Mouse (Mus musculus): Measurements from ENCODE around the gene Pomc. TPM values are rescaled to one million over a fixed set of nuclear protein-coding genes. Genes with fewer than 3 reads are reported as not detected.
A peak's percentile ranks its signal among the peaks of the same experiment; 100 is the strongest.

Gene Pomc
- 1.5 and 2.5 TPM in 2 replicates for polyA plus RNA-seq (2014; fragmentation: Nextera tagmentation; extraction: Ambion mirVana)

DNA sequence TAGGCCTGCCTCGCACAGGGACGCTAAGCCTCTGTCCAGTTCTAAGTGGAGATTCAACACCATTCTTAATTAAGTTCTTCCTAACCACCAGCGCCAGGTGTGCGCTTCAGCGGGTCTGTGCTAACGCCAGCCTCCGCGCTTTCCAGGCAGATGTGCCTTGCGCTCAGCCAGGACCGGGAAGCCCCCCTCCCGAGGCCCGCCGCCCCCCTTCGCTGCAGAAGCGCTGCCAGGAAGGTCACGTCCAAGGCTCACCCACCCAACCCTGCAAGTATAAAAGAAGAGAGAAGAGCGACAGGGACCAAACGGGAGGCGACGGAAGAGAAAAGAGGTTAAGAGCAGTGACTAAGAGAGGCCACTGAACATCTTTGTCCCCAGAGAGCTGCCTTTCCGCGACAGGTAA is at the start of gene Pomc:
Pomc (plus strand) TSS at position 301 of the 400 bp plus-strand sequence.
- Histone ChIP-seq H3K4me1 (ENCODE audit: control insufficient read depth in 2 of 2, insufficient read depth in 2 of 2, low read length in 2 of 2) (peaks cover 0 to 1% of the 10 kb centered on the region in 2 experiments; a peak in 1 of 4 replicates), H3K27ac (replicated peaks in 1 of 2; ENCODE audit: control insufficient read depth in 1 of 2, insufficient read depth in 1 of 2, low read depth in 2 of 2, low read length in 2 of 2) (no peak within 1 kb of the TSS), H3K9me3 (ENCODE audit: control insufficient read depth, low read length) (no peaks in the 10 kb centered on the region), H3K9ac (ENCODE audit: low read length) (no peak within 1 kb of the TSS), H3K27me3 (ENCODE audit: control insufficient read depth, insufficient read depth, low read length) (peaks cover 19% of the 10 kb centered on the region), H3K4me3 (ENCODE audit: control insufficient read depth in 1 of 2, insufficient read depth in 1 of 2, low read depth in 1 of 2, low read length in 2 of 2) (no peak within 1 kb of the TSS), H3K36me3 (ENCODE audit: control insufficient read depth, insufficient read depth, low read length) (no peaks in the 10 kb centered on the region), H3K4me2 (ENCODE audit: low read length) (no peak within 1 kb of the TSS)
- no peak for ATAC-seq (ENCODE audit: insufficient number of reproducible peaks, insufficient read depth, low FRiP score, low read depth)
- WGBS: 19% methylated on average over 22 of the region's 22 CpGs

DNA sequence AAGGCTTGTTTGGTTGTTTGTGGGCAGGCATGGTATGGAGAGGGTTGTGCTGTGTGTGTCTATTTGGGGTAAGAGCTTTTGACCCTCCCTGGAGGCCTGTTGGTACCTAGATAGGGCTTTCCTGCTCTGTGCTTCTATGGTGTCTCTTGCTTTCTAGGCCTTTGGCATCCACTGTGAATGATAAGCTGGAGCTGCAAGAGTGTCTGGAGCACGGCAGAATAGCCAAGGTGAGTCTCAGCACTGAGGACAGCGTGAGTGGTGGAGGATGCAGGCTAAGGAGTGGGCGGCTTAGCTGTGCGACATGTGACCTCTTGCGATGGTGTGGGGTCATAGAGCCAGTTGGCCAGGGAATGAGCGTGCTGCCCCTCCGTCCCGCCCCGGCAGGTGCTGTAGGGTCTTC is 49.3 kb upstream of the Pomc start:
- WGBS: 82% methylated on average over 9 of the region's 9 CpGs
- Histone ChIP-seq H3K36me3 (ENCODE audit: control insufficient read depth, insufficient read depth, low read length) (peaks cover 93% of the 10 kb centered on the region), H3K9me3 (ENCODE audit: control insufficient read depth, low read length) (no peaks in the 10 kb centered on the region), H3K4me2 (ENCODE audit: low read length) (no peak overlapping the region), H3K9ac (ENCODE audit: low read length) (no peak overlapping the region), H3K27me3 (ENCODE audit: control insufficient read depth, insufficient read depth, low read length) (no peaks in the 10 kb centered on the region), H3K27ac (replicated peaks in 1 of 2; ENCODE audit: control insufficient read depth in 1 of 2, insufficient read depth in 1 of 2, low read depth in 2 of 2, low read length in 2 of 2) (no peak overlapping the region), H3K4me1 (ENCODE audit: control insufficient read depth in 2 of 2, insufficient read depth in 2 of 2, low read length in 2 of 2) (no peaks in the 10 kb centered on the region), H3K4me3 (ENCODE audit: control insufficient read depth in 1 of 2, insufficient read depth in 1 of 2, low read depth in 1 of 2, low read length in 2 of 2) (no peak overlapping the region)
- ATAC-seq (ENCODE audit: insufficient number of reproducible peaks, insufficient read depth, low FRiP score, low read depth): no peak

DNA sequence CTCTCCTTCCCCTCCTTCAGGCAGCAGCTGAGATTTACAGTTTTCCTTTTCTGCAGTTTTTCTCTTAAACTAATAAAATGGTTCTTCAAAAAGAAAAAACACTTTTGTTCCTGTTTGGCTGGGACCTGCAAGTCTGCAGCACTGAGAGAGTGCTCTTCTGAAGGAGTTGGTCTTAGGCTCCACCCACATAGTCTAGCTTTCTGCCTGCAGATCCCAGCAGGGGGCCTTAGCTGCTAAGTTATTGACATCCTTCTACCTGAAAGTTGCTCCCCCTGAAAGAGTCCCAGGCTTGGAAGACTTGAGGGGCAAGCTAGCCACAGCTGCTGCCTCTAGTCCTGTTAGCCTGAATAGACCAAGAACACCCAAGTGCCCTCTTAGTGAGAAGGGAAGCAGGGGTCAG is 48.4 kb upstream of the Pomc start:
- H3K4me1 ChIP-seq (ENCODE audit: control insufficient read depth in 2 of 2, insufficient read depth in 2 of 2, low read length in 2 of 2): no peaks in the 10 kb centered on the region

DNA sequence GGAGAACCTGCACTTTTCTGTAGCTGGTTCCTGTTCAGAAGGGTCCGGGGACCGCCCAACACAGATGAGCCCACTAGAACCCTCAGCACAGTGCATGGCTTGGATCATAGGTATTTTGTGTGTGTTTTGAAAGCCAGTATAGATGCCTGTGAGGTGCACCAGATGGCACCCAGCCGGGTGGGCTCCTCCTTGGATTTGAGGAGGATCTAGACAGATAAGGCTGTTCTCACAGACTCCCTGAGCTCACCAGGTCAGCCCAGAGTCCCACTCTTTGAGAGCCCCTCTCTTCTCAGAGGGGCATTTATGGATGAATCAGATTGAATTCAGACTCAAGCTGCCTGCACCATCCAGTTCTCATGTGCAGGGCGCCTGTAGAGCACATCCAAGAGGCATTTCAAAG is 47.7 kb upstream of the Pomc start:
- Histone ChIP-seq H3K4me3 (ENCODE audit: control insufficient read depth in 1 of 2, insufficient read depth in 1 of 2, low read depth in 1 of 2, low read length in 2 of 2) (no peak overlapping the region), H3K27ac (replicated peaks in 1 of 2; ENCODE audit: control insufficient read depth in 1 of 2, insufficient read depth in 1 of 2, low read depth in 2 of 2, low read length in 2 of 2) (no peak overlapping the region), H3K4me1 (ENCODE audit: control insufficient read depth in 2 of 2, insufficient read depth in 2 of 2, low read length in 2 of 2) (no peaks in the 10 kb centered on the region), H3K9me3 (ENCODE audit: control insufficient read depth, low read length) (no peaks in the 10 kb centered on the region), H3K4me2 (ENCODE audit: low read length) (no peak overlapping the region), H3K9ac (ENCODE audit: low read length) (no peak overlapping the region), H3K36me3 (ENCODE audit: control insufficient read depth, insufficient read depth, low read length) (peaks cover 91% of the 10 kb centered on the region), H3K27me3 (ENCODE audit: control insufficient read depth, insufficient read depth, low read length) (no peaks in the 10 kb centered on the region)
- 82% methylated on average over 4 of the region's 4 CpGs for WGBS
- no peak for ATAC-seq (ENCODE audit: insufficient number of reproducible peaks, insufficient read depth, low FRiP score, low read depth)

More for the DNA sequence above, 48.4 kb upstream of the Pomc start:
- no peaks in the 10 kb centered on the region for H3K9me3 ChIP-seq (ENCODE audit: control insufficient read depth, low read length)
- no peak overlapping the region for H3K9ac ChIP-seq (ENCODE audit: low read length)
- H3K4me3 ChIP-seq (ENCODE audit: control insufficient read depth in 1 of 2, insufficient read depth in 1 of 2, low read depth in 1 of 2, low read length in 2 of 2): no peak overlapping the region
- no peaks in the 10 kb centered on the region for H3K27me3 ChIP-seq (ENCODE audit: control insufficient read depth, insufficient read depth, low read length)
- H3K36me3 ChIP-seq (ENCODE audit: control insufficient read depth, insufficient read depth, low read length): peaks cover 92% of the 10 kb centered on the region
- ATAC-seq (ENCODE audit: insufficient number of reproducible peaks, insufficient read depth, low FRiP score, low read depth): no peak
- H3K4me2 ChIP-seq (ENCODE audit: low read length): no peak overlapping the region
- no peak overlapping the region for H3K27ac ChIP-seq (replicated peaks in 1 of 2; ENCODE audit: control insufficient read depth in 1 of 2, insufficient read depth in 1 of 2, low read depth in 2 of 2, low read length in 2 of 2)

DNA sequence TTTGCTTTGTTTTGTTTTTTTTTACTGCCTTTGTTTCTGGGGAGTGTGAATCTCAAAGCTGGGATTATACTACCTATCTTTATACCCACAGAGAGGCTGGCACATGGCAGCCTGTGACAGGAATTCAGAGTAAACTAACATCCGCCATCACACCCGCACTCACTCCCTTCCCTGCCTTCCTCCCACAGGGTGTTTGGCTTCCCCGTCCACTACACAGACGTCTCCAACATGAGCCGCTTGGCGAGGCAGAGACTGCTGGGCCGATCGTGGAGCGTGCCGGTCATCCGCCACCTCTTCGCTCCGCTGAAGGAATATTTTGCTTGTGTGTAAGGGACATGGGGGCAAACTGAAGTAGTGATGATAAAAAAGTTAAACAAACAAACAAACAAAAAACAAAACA is 47.3 kb upstream of the Pomc start:
- ATAC-seq (ENCODE audit: insufficient number of reproducible peaks, insufficient read depth, low FRiP score, low read depth): no peak
- H3K36me3 ChIP-seq (ENCODE audit: control insufficient read depth, insufficient read depth, low read length): peaks cover 91% of the 10 kb centered on the region

DNA sequence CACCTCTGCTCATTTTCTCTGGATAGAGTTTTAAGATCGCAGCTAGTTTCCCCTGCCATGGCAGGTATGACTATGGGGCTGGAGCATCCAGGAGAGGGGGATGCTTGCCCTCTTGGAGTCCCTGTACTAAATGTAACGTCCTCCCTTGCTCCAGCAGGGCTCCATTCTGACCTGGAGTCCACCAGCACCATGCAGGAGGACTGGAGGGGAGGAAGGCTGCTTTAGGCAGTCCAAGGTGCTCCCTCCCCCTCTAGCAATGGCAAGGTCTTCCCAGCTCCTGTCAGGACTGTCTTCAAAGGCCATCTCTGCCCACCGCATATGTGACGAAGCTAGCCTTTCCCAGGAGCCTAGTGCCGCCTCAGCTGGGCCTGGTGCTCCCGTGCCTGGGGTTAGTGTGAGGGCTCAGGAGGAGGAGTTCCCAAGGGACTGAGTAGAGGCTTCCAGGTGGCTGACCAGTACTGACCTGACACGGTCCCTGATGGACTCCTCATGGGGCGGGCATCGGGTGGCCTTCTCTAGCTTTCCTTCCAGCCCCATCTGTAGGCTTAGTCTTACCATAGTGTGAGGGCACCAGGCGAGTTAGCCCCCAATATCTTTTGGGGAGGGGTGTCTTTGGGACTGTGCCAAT is 44.2 kb upstream of the Pomc start:
- no peak for ATAC-seq (ENCODE audit: insufficient number of reproducible peaks, insufficient read depth, low FRiP score, low read depth)

More for the DNA sequence above, 47.3 kb upstream of the Pomc start:
- H3K4me1 ChIP-seq (ENCODE audit: control insufficient read depth in 2 of 2, insufficient read depth in 2 of 2, low read length in 2 of 2): no peaks in the 10 kb centered on the region
- H3K9ac ChIP-seq (ENCODE audit: low read length): no peak overlapping the region
- no peaks in the 10 kb centered on the region for H3K9me3 ChIP-seq (ENCODE audit: control insufficient read depth, low read length)
- WGBS: 77% methylated on average over 13 of the region's 13 CpGs
- H3K4me2 ChIP-seq (ENCODE audit: low read length): no peak overlapping the region
- H3K27ac ChIP-seq (replicated peaks in 1 of 2; ENCODE audit: control insufficient read depth in 1 of 2, insufficient read depth in 1 of 2, low read depth in 2 of 2, low read length in 2 of 2): 0 out of 4 replicates have a peak overlapping the region, but pooled peaks of 1 of the 2 experiments have one; percentile 24
- no peak overlapping the region for H3K4me3 ChIP-seq (ENCODE audit: control insufficient read depth in 1 of 2, insufficient read depth in 1 of 2, low read depth in 1 of 2, low read length in 2 of 2)
- H3K27me3 ChIP-seq (ENCODE audit: control insufficient read depth, insufficient read depth, low read length): no peaks in the 10 kb centered on the region

DNA sequence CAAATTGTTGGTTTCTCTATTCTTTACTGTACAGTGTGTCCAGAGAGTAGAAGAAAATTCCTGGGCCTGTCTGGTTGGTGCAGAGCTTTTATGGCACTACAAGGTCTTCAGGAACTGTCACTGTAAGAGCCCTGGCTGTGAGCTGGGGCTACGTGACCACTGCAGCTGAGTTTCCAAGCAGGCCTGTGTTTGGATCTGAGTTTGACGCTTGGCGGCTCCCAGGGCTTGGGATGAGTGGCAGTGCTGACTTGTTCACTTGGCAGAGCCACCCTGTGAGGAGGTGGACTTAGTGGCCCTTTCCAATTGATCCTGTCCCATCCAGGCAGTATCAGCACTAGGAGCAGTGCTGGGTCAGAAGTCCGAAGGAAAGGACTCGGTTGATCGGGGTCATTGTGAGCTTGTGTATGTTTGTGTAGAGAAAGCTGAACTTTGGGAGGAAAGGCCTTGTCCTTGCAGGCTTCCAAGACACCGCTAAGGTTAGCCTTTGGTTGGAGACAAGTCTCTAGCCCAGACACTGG is 42.9 kb upstream of the Pomc start:
- H3K4me1 ChIP-seq (ENCODE audit: control insufficient read depth in 2 of 2, insufficient read depth in 2 of 2, low read length in 2 of 2): no peaks in the 10 kb centered on the region; a peak in 1 of 4 replicates
- H3K4me2 ChIP-seq (ENCODE audit: low read length): no peak overlapping the region
- 81% methylated on average over 7 of the region's 7 CpGs for WGBS
- no peak overlapping the region for H3K4me3 ChIP-seq (ENCODE audit: control insufficient read depth in 1 of 2, insufficient read depth in 1 of 2, low read depth in 1 of 2, low read length in 2 of 2)
- H3K36me3 ChIP-seq (ENCODE audit: control insufficient read depth, insufficient read depth, low read length): peaks cover 64% of the 10 kb centered on the region
- H3K27me3 ChIP-seq (ENCODE audit: control insufficient read depth, insufficient read depth, low read length): no peaks in the 10 kb centered on the region
- no peak for ATAC-seq (ENCODE audit: insufficient number of reproducible peaks, insufficient read depth, low FRiP score, low read depth)
- H3K9ac ChIP-seq (ENCODE audit: low read length): no peak overlapping the region
- H3K9me3 ChIP-seq (ENCODE audit: control insufficient read depth, low read length): no peaks in the 10 kb centered on the region
- H3K27ac ChIP-seq (replicated peaks in 1 of 2; ENCODE audit: control insufficient read depth in 1 of 2, insufficient read depth in 1 of 2, low read depth in 2 of 2, low read length in 2 of 2): 0 out of 4 replicates have a peak overlapping the region, but pooled peaks of 1 of the 2 experiments have one; percentile 6

More for the DNA sequence above, 44.2 kb upstream of the Pomc start:
- no peaks in the 10 kb centered on the region; a peak in 1 of 4 replicates for H3K4me1 ChIP-seq (ENCODE audit: control insufficient read depth in 2 of 2, insufficient read depth in 2 of 2, low read length in 2 of 2)
- no peak overlapping the region for H3K27ac ChIP-seq (replicated peaks in 1 of 2; ENCODE audit: control insufficient read depth in 1 of 2, insufficient read depth in 1 of 2, low read depth in 2 of 2, low read length in 2 of 2)
- no peak overlapping the region for H3K4me2 ChIP-seq (ENCODE audit: low read length)
- no peaks in the 10 kb centered on the region for H3K9me3 ChIP-seq (ENCODE audit: control insufficient read depth, low read length)
- H3K9ac ChIP-seq (ENCODE audit: low read length): no peak overlapping the region
- no peaks in the 10 kb centered on the region for H3K27me3 ChIP-seq (ENCODE audit: control insufficient read depth, insufficient read depth, low read length)
- H3K4me3 ChIP-seq (ENCODE audit: control insufficient read depth in 1 of 2, insufficient read depth in 1 of 2, low read depth in 1 of 2, low read length in 2 of 2): no peak overlapping the region
- WGBS: 63% methylated on average over 10 of the region's 10 CpGs
- peaks cover 77% of the 10 kb centered on the region for H3K36me3 ChIP-seq (ENCODE audit: control insufficient read depth, insufficient read depth, low read length)

Measured in heart, embryonic 14.5 days (tissue).